Mouse (Mus musculus) left cerebral cortex, postnatal 4 days (tissue): Measurements from ENCODE around the gene Vcl. TPM values are rescaled to one million over a fixed set of nuclear protein-coding genes. Genes with fewer than 3 reads are reported as not detected.

Source experiments
- DNase-seq: peaks from one replicate; pipeline ENCODE4 v3.0.0-alpha.2; 2022
- intact Hi-C: fragments of 180-260 bp; cut with DNase I; formaldehyde crosslinking; loops from one replicate; pipeline ENCODE4 v1.15.1; 2025
- total RNA-seq, 2 experiments: library from RNA; stranded (reverse); gene quantifications; 2 replicates each; pipeline ENCODE4 v1.2.3; 2021

Gene Vcl
- total RNA-seq, 2 experiments from 2014 or later = 21.0 to 21.9 TPM

DNA sequence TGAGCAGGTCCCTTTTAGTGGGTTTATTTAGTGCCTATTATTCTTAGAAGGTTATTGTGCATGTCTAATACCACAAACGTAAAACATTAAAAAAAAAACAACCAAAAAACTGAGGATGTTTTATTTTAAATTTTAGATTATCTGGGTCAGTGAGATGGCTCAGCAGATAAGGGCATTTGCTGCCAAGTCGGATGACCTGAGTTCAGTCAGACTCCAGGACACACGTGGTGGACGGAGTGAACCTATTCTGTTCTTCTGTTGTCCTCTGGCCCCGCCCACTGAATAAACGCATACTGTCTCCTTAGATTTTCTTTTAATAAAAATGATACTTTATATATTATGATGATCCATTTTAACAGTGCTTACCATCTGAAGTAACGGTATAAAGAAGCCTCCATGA lies 124.4 kb downstream of the Vcl start:
- DNase-seq = no peak
- intact Hi-C loops = loop anchor here (5.0 kb wide), 1 partner anchor 54 kb away; no protein-coding TSS in a partner anchor

DNA sequence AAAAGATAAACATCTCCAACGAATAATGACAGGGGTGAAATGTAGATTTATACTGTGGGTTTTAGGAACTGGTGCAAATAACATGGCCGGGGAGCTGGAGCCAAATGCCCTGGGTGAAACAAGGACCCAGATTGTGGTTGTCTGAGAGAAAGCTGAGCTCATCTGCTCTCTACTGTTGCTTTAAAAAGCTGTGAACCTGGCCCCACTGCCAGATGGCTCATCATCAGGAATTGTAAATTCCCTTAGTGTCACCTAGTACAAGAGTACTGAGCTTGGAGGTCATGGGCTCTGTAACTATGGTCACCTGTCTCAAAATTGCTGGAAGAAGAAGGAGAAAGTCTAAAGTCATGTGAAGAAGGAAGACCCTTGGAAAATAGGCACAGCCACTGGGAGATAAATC lies 129.8 kb downstream of the Vcl start:
- intact Hi-C loops = no loop called here
- DNase-seq = no peak

DNA sequence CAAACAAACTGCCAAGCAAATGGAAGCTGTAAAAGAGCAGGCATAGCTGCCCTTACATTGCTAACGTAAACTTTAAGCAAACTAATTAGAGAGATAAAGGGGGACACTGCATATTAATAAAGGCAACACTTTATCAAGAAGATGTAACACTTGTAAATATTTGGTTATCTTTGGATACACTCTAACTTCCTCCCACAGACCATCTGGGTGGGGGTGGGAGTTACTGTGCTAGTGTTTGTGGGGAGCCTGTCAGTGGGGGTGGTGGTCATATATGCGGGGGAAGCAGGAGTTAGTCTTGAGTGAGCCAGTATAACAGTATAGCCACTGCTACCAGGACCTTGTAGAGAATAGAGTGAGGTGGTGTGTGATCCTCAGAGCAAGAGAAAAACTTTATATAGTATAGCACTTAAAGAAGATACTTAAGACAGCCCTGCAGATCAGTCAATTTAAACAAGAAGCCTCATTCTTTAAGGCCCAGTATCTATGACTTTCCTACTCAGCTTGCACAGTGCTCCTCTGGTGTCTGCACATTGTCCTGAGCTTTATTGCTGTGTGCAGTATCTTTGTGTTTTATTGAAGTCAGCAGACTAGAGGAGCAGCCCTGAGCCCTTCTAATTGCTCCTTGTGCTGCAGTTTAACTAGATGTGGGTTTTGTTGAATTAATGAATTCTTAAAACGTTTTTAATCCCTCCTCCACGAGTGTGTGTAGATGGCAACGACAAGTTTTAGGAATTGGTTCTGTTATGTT lies 133.7 kb downstream of the Vcl start:
- intact Hi-C loops = no loop called here
- DNase-seq = no peak

DNA sequence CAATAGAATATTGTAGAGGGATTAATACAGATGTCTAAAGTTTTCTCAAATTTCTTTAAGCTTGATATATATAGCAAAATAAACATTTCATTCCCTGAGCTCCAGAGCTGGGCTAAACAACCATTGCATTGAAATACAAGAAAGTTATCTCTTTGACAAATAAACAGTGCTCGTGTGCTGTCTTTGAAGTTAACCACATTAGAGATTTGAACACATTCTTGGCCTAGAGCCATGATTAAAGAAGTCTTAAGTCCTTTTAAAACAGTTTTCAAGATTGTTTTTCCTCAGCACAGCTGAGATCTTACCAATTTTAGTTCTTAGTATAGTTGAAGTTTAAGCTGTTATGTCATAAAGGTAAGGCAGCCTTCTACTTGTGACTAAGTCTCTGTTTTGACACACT lies 135.1 kb downstream of the Vcl start:
- no peak for DNase-seq
- intact Hi-C loops = no loop called here

GRCm38 (mm10) chr14:21065490-21066162 lies 136.4 kb downstream of the Vcl start:
- intact Hi-C loops = no loop called here
- DNase-seq = no peak

GRCm38 (mm10) chr14:21069594-21069993 lies 140.4 kb downstream of the Vcl start:
- intact Hi-C loops = no loop called here
- DNase-seq = no peak

- intact Hi-C loops = no loop called here
These were observed 144.8 kb downstream of the Vcl start for GRCm38 (mm10) chr14:21073981-21074380.

DNA sequence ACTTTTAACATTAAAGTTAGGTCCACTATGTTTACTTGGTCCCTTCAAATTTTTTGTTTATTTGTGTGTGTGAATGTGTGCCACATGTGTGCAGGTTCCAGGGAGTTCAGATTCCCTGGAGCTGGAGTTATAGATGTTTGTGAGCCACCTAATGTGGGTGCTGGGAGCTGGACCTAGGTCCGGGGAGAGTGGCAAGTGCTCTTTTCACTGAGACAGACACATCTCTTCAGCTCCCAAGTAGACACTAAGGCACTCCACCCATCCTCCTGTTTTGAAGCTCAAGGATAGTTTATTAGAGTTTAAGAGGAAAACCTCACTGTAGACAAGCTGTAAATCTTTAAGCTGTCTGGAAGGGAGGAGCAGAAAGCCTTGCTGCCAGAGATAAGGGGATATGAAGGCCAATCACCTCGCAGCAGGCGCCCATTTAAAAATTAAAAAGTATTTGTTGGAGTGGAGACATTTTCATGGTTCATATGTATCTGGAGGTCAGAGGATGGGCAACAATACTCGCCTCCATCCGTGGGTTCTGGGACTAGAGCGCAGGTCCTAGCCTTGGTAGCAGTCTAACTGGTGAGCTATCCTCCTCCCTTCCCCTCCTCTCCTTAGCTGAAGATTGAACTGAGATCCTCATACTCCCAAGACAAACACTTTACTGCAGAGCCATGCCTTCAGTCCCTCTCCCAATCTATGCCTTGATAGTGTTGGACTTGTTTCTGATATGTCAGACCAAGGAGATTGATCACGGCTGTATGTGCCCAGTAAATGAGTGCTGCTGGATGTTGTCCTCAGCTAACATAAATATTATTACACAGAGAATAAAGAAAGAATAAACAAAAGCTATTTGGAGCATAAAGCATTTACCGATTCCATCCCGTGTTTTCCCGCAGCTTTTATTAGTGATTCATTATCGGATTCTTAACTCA lies 145.5 kb downstream of the Vcl start:
- no peak for DNase-seq
- intact Hi-C loops = no loop called here

More at GRCm38 (mm10) chr14:21073981-21074380, 144.8 kb downstream of the Vcl start:
- DNase-seq = no peak

DNA sequence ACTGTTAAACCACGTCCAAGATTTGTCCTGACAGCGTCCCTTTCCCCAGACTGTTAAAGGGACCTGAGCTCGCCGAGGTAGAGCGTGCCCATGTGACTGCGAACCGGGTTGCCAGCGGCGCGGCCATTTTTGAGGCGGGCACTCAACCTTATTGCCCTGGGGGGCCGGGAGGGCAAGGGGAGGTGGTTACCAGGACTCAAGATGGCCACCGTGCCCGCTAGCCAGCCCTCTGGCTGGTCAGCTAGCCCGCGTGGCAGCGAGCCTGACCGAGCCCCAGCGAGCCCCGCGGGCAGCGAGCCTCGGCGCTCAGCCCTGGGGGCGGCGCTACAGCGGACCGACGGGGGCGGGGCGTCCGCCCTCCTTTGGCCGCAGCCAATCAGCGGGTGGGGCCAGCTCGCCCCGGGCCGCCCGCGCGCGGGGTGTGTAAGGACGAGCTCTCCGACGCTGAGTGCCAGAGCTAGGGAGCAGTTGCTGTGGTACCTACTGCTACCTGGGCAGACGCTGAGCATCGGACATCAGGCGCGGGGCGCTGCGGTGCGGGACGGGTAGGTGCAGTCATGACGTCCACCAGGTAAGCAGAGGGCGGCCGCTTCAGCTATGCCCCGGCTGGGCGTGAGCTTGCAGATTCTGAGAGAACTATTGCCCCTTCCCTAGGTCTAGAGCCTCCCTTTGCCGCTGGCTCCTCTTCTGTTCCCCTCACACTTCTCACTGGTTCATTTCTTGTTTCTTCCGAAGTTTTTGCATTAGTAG lies 146.7 kb downstream of the Vcl start:
- intact Hi-C loops = no loop called here

GRCm38 (mm10) chr14:21076501-21077194 lies 147.4 kb downstream of the Vcl start:
- peak; percentile 27 for DNase-seq
- intact Hi-C loops = no loop called here

More for the DNA sequence above, 146.7 kb downstream of the Vcl start:
- DNase-seq = peak; percentile 96

- no peak for DNase-seq
- intact Hi-C loops = no loop called here
These were observed 148.7 kb downstream of the Vcl start for GRCm38 (mm10) chr14:21077939-21078338.

DNA sequence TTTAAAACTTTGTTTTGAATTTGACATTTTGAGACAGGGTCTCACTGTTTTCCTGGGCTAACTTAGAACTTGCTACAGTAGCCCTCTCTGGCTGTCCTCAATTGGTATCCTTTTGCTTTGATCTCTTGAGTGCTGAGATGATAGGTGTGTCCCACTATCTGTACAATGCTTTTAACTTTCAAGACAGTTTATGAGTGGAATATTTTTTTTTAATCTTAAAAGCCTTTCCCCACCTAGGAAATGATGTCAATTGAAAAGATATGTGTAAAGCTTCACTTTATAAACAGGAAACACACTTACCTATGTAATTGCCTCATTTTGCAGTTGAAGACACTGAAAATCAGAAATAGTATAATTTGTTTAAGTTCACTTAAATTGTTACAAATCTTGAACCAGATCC lies 149.3 kb downstream of the Vcl start:
- intact Hi-C loops = no loop called here
- DNase-seq = no peak

GRCm38 (mm10) chr14:21082823-21083222 lies 153.6 kb downstream of the Vcl start:
- DNase-seq = no peak
- intact Hi-C loops = no loop called here

Other genes with a start within 250 kb of the Vcl start
- 10 to 100 TPM; 21.9 to 22.3 TPM for gene Fut11, start 234.4 kb upstream of the Vcl start, total RNA-seq
- gene Chchd1, start 226.4 kb upstream of the Vcl start, total RNA-seq = 10 to 100 TPM; 75.5 to 76.4 TPM
- gene Zswim8, start 221.8 kb upstream of the Vcl start, total RNA-seq = 100 to 1,000 TPM; 182 to 183 TPM
- 10 to 100 TPM; 22.6 to 23.5 TPM for gene Ndst2, start 194.8 kb upstream of the Vcl start, total RNA-seq
- gene Camk2g, start 135.3 kb upstream of the Vcl start, total RNA-seq = 100 to 1,000 TPM; 184 to 193 TPM
- gene Plau, start 92.7 kb upstream of the Vcl start, total RNA-seq = 1 to 10 TPM; 2.6 to 3.4 TPM
- gene Ap3m1, start 123.1 kb downstream of the Vcl start, total RNA-seq = 10 to 100 TPM; 89.5 to 93.0 TPM
- gene Adk, start 123.2 kb downstream of the Vcl start, total RNA-seq = 10 to 100 TPM; 51.6 to 52.3 TPM